Mouse (Mus musculus) fat pad, adult 2 months (tissue): ENCODE results near the gene BC005561.
"Not testable (repeated sequence)": the region's sequence is repeated elsewhere in the genome, so short reads cannot be mapped to it uniquely, and the experiment has no call there.

Source experiments
- DNase-seq: peaks from one replicate; pipeline ENCODE4 v3.0.0-alpha.2; 2011; ENCODE audit warnings: low read depth, low spot score; ENCODE audit errors: extremely low read depth

BC005561 gene

GRCm38 (mm10) chr5:104508195-104508891, at the start of gene BC005561:
TSS of gene BC005561 (plus strand) at chr5:104508352.
- DNase-seq: no peak

- no peak for DNase-seq
Measured at GRCm38 (mm10) chr5:104458832-104459705, 49.1 kb upstream of the BC005561 start, which contains the start of gene Pkd2. TSS of gene Pkd2 (plus strand) at chr5:104459450.

GRCm38 (mm10) chr5:104459706-104460455, 48.3 kb upstream of the BC005561 start:
- no peak for DNase-seq

GRCm38 (mm10) chr5:104460456-104460838, 47.7 kb upstream of the BC005561 start:
- DNase-seq: no peak

GRCm38 (mm10) chr5:104460856-104461255, 47.3 kb upstream of the BC005561 start:
- no peak for DNase-seq

- no peak for DNase-seq
Measured at GRCm38 (mm10) chr5:104465279-104465678, 42.9 kb upstream of the BC005561 start.

GRCm38 (mm10) chr5:104465731-104466130, 42.4 kb upstream of the BC005561 start:
- no peak for DNase-seq

GRCm38 (mm10) chr5:104466816-104467215, 41.3 kb upstream of the BC005561 start:
- DNase-seq: no peak

- no peak for DNase-seq
Measured at GRCm38 (mm10) chr5:104468586-104468985, 39.6 kb upstream of the BC005561 start.

- no peak for DNase-seq
Measured at GRCm38 (mm10) chr5:104470981-104471391, 37.2 kb upstream of the BC005561 start.

GRCm38 (mm10) chr5:104472371-104472770, 35.8 kb upstream of the BC005561 start:
- DNase-seq: no peak

GRCm38 (mm10) chr5:104480367-104480766, 27.8 kb upstream of the BC005561 start:
- DNase-seq: no peak

- no peak for DNase-seq
Measured at GRCm38 (mm10) chr5:104482856-104483255, 25.3 kb upstream of the BC005561 start.

- no peak for DNase-seq
Measured at GRCm38 (mm10) chr5:104491561-104491960, 16.6 kb upstream of the BC005561 start.

GRCm38 (mm10) chr5:104504883-104505282, 3.3 kb upstream of the BC005561 start:
- DNase-seq: no peak

GRCm38 (mm10) chr5:104507829-104508194, 340 bp upstream of the BC005561 start:
- DNase-seq: no peak

- no peak for DNase-seq
Measured at GRCm38 (mm10) chr5:104511211-104511610, 3.1 kb downstream of the BC005561 start.

- no peak for DNase-seq
Measured at GRCm38 (mm10) chr5:104538612-104539011, 30.5 kb downstream of the BC005561 start.

GRCm38 (mm10) chr5:104539331-104539730, 31.2 kb downstream of the BC005561 start:
- no peak for DNase-seq

- not testable (repeated sequence) for DNase-seq
Measured at GRCm38 (mm10) chr5:104568079-104568478, 59.9 kb downstream of the BC005561 start.

- DNase-seq: no peak
Measured at GRCm38 (mm10) chr5:104570766-104571165, 62.6 kb downstream of the BC005561 start.
